Mouse (Mus musculus) small intestine, adult 2 months (tissue): Measurements from ENCODE around the gene Tesmin.

Source experiments
- CTCF ChIP-seq: fragments of 200-500 bp; IDR thresholded peaks from 2 replicates; pipeline ENCODE4 v1.5.1; 2012; ENCODE audit warnings: low read depth, mild to moderate bottlenecking, control low read depth, inconsistent platforms, low read length, moderate library complexity, mixed read lengths; ENCODE audit not compliant: insufficient replicate concordance, insufficient read length; ENCODE audit errors: extremely low read depth
- POLR2A ChIP-seq: fragments of 200-500 bp; IDR thresholded peaks from 2 replicates; pipeline ENCODE4 v1.6.1; 2012; ENCODE audit warnings: low read depth, mild to moderate bottlenecking, control low read depth, inconsistent platforms, low read length, moderate library complexity

DNA sequence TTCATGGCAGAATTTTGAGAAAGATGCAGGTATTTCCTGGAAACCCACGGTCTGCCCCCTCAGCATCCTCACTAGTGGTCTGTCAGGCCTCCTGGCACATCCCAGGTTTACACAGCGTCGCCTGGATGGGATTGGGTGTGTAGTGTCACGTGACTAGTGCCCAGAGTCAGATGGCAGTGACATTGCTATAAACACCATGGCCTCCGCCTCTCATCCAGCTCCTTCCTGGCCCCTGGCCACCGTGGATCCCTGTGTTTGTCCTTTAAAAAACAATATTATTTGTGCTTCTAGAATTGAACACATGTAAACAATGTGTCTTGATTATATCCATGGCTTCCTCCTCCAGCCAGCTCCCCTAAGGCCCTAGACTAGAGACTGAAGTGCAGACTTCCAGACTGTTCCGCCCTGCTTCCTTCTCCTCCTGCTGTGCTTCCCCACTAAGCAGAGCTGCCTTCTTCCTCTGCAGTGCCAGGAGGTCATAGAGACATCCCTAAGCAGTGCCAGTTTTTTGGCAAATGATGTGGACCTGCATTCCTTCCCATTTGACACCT lies 12.6 kb upstream of the Tesmin start:
- no peak for TF ChIP-seq CTCF
- no peak for TF ChIP-seq POLR2A
